Mouse (Mus musculus) forebrain, embryonic 15.5 days (tissue): ENCODE data around the gene Adamts14. TPM values are rescaled to one million over a fixed set of nuclear protein-coding genes. Genes with fewer than 3 reads are reported as not detected.

Source experiments
- ATAC-seq: fragments of 200-750 bp; cut with Nextera tagmentation; replicated peaks from 2 replicates; pipeline ENCODE4 v1.8.0; 2017; ENCODE audit warnings: mild to moderate bottlenecking, moderate TSS enrichment, moderate library complexity
- H3K27ac ChIP-seq: fragments of 300-500 bp; sonication (generic); replicated peaks from 2 replicates; pipeline ENCODE4 v1.5.1; 2015; ENCODE audit warnings: mild to moderate bottlenecking, inconsistent platforms
- H3K27me3 ChIP-seq: fragments of 300-500 bp; sonication (generic); 2 replicates; pipeline ENCODE4 v1.6.1; 2015; ENCODE audit warnings: inconsistent platforms
- H3K36me3 ChIP-seq: fragments of 300-500 bp; sonication (generic); 2 replicates; pipeline ENCODE4 v1.6.1; 2015; ENCODE audit warnings: mild to moderate bottlenecking, inconsistent platforms
- H3K4me1 ChIP-seq: fragments of 300-500 bp; sonication (generic); 2 replicates; pipeline ENCODE4 v1.6.1; 2015; ENCODE audit warnings: inconsistent platforms
- H3K4me2 ChIP-seq: fragments of 300-500 bp; sonication (generic); replicated peaks from 2 replicates; pipeline ENCODE4 v1.6.1; 2015; ENCODE audit warnings: mild to moderate bottlenecking, inconsistent platforms
- H3K4me3 ChIP-seq: fragments of 300-500 bp; sonication (generic); 2 replicates; pipeline ENCODE4 v1.5.1; 2015; ENCODE audit warnings: mild to moderate bottlenecking, inconsistent platforms
- H3K9ac ChIP-seq: fragments of 300-500 bp; sonication (generic); replicated peaks from 2 replicates; pipeline ENCODE4 v1.6.1; 2015; ENCODE audit warnings: mild to moderate bottlenecking, inconsistent platforms
- H3K9me3 ChIP-seq: fragments of 300-500 bp; sonication (generic); 2 replicates; pipeline ENCODE4 v1.6.1; 2016; ENCODE audit warnings: inconsistent platforms
- WGBS: fragments of 180-500 bp; shearing (Covaris S2); methylation state at CpG from one replicate; pipeline ENCODE4 v1.1.7; 2015; ENCODE audit warnings: mixed read lengths; 5-methylcytosine and 5-hydroxymethylcytosine counted together
- polyA plus RNA-seq: library from polyadenylated mRNA; unstranded; fragments of >200 nt; fragmentation: Nextera tagmentation; extraction: Ambion mirVana; gene quantifications from 2 replicates; pipeline ENCODE4 v1.2.1, GENCODE M21; 2015

Gene Adamts14
- polyA plus RNA-seq, 1 experiment from 2014 or later, result 0.13 TPM

DNA sequence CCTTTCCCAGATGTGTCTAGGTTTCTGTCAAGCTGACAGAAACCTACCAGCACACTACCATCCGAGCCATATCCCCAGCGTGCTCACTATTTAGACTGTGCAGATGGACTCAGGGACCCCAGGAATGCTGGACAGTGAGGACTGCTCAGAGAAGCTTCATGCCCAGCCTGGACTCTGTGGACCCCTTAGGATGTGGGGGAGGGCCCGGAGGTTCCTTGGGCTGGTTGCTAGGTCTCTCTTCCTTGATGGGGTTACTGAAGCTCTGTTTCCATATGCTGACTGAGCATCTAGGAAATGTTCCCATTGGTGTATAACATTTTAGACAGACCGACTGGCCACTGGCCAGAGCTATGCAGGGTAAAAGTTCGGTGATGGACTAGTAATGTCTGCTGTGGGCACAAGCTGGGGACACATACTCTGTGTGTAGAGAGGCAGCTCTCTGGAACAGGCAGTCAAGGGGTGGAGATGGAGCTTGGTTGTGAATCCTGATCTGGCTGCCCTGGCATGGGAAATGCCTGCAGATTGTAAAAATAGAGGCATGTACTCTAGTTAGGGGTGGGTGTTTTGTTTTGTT, 77.4 kb downstream of the Adamts14 start:
- Histone ChIP-seq H3K36me3 (no peaks in the 10 kb centered on the region), H3K9ac (no peak overlapping the region), H3K4me2 (no peak overlapping the region), H3K4me3 (no peak overlapping the region), H3K9me3 (no peaks in the 10 kb centered on the region), H3K4me1 (no peaks in the 10 kb centered on the region), H3K27ac (no peak overlapping the region), H3K27me3 (no peaks in the 10 kb centered on the region)
- ATAC-seq, result no peak
- WGBS, result 90% methylated on average over 5 of the region's 5 CpGs

GRCm38 (mm10) chr10:61195216-61195615, 78.0 kb downstream of the Adamts14 start:
- Histone ChIP-seq H3K4me2 (no peak overlapping the region), H3K36me3 (no peaks in the 10 kb centered on the region), H3K9me3 (no peaks in the 10 kb centered on the region), H3K27me3 (no peaks in the 10 kb centered on the region), H3K27ac (no peak overlapping the region), H3K9ac (no peak overlapping the region), H3K4me1 (no peaks in the 10 kb centered on the region), H3K4me3 (no peak overlapping the region)
- WGBS, result 89% methylated on average over 8 of the region's 8 CpGs
- no peak for ATAC-seq

DNA sequence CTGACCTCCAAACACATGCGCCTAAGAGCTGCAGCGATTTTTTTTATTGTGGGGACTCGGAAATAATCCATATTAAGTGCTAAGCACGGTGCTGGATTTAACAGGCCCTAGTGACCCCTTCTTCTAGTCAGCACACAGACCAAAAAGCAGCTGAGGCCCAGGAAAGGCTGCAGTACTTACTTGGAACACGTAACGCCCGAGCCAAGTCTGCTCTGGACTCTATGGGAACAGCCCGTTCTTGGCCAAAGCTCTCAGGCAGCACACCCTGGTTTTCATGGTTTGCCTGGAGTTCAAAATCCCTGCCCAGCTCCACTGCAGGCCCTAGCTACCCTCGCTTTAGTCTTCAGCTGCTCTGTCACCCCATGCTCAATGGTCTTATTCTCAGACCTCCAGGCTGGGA, 78.6 kb downstream of the Adamts14 start:
- no peaks in the 10 kb centered on the region for H3K9me3 ChIP-seq
- no peaks in the 10 kb centered on the region for H3K27me3 ChIP-seq
- H3K4me1 ChIP-seq, result no peaks in the 10 kb centered on the region
- no peaks in the 10 kb centered on the region for H3K36me3 ChIP-seq
- no peak for ATAC-seq
- H3K9ac ChIP-seq, result no peak overlapping the region
- H3K4me3 ChIP-seq, result no peak overlapping the region
- H3K27ac ChIP-seq, result no peak overlapping the region
- 85% methylated on average over 9 of the region's 9 CpGs for WGBS
- no peak overlapping the region for H3K4me2 ChIP-seq

DNA sequence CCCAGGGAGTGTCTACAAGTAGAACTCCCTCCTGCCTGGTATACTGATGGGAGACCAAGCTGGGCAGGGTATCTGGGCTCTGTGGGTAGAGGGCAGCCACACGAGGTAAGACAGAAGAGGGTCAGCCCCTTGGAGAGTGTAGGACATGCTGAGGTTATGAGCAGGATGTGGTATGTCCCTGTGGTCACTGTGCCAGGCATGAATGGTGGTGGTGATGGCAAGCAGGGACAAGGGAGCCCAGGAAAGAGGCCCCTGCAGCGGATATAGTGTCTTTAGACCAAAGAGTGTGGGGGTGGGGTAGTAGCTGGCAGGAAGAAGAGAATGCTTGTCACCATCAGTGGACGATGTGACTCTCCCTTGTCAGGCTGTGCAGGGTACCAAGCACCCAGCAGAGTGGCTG, 85.2 kb downstream of the Adamts14 start:
- H3K9ac ChIP-seq, result no peak overlapping the region

DNA sequence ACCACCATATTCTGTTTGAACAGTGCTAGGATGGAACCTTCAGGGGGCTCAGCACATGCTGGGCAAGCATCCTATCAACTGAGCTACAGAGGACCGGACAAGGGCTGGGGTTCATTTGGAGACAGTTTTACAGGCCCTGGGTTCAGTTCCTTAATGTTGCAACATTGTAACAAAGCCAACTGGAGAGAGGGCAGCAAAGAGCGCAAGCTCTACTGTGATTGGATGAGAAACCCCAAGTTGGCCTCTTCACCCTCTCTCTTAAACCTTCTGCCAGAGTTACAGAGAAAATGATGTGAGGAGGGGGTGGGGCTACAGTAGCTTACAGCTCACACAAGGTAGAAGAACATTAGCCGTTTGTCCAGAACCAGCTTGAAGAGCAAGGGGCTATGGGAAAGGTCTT, 86.2 kb downstream of the Adamts14 start:
- no peak overlapping the region for H3K4me3 ChIP-seq
- no peak overlapping the region for H3K27ac ChIP-seq
- 85% methylated on average over 3 of the region's 3 CpGs for WGBS
- no peaks in the 10 kb centered on the region for H3K4me1 ChIP-seq
- H3K27me3 ChIP-seq, result no peaks in the 10 kb centered on the region
- no peaks in the 10 kb centered on the region for H3K9me3 ChIP-seq
- no peaks in the 10 kb centered on the region for H3K36me3 ChIP-seq
- H3K9ac ChIP-seq, result no peak overlapping the region
- no peak overlapping the region for H3K4me2 ChIP-seq
- no peak for ATAC-seq

More for the DNA sequence above, 85.2 kb downstream of the Adamts14 start:
- H3K27ac ChIP-seq, result no peak overlapping the region
- no peaks in the 10 kb centered on the region for H3K4me1 ChIP-seq
- 71% methylated on average over 3 of the region's 3 CpGs for WGBS
- no peak overlapping the region for H3K4me3 ChIP-seq
- no peak overlapping the region for H3K4me2 ChIP-seq
- H3K36me3 ChIP-seq, result no peaks in the 10 kb centered on the region
- H3K9me3 ChIP-seq, result no peaks in the 10 kb centered on the region
- no peaks in the 10 kb centered on the region for H3K27me3 ChIP-seq
- ATAC-seq, result no peak

DNA sequence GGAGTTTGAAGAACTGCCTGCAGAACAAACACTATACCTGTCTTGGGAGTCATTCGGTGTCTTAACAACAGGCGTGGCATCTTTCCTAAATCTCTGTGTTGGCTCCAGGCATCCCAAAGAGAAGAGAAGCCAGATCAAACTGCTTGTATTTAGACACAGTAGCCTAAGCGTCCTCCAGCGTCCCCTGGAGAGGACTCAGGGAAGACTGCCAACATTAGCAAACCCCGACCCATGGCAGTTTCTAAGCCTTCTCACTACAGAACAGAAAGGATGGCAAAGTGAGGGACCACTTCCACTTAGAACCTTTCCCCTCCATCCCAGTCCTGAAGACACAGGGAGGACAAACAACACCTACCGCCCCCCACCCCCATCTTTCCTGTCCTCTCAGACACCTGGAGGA, 93.3 kb downstream of the Adamts14 start:
- H3K4me1 ChIP-seq, result peaks cover 6% of the 10 kb centered on the region; the same call in 1 of the 2 replicates
- no peak overlapping the region for H3K4me2 ChIP-seq
- no peak overlapping the region for H3K27ac ChIP-seq
- H3K27me3 ChIP-seq, result no peaks in the 10 kb centered on the region
- 77% methylated on average over 6 of the region's 6 CpGs for WGBS
- H3K4me3 ChIP-seq, result no peak overlapping the region
- H3K9ac ChIP-seq, result no peak overlapping the region
- H3K36me3 ChIP-seq, result no peaks in the 10 kb centered on the region
- no peak for ATAC-seq
- no peaks in the 10 kb centered on the region for H3K9me3 ChIP-seq

DNA sequence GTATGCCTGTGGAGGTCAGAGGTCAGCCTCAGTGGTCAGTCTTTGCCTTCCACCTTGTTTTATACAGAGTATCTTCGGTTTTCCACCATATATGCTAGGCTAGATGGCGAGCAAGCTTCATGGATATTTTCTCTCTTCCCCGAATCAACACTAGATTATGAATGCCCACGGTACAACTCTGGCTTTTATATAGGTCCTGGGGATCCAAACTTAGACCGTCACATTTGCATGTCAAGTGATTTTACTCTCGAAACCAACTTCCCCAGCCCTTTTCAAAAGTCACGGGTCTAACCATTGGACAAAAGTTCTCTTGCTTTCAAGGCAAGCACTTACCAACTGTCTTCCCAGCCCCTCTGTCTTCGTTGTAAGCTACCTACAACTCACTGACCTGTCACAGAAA, 94.6 kb downstream of the Adamts14 start:
- no peak overlapping the region for H3K4me2 ChIP-seq
- no peaks in the 10 kb centered on the region for H3K27me3 ChIP-seq
- 88% methylated on average over 8 of the region's 8 CpGs for WGBS
- H3K4me3 ChIP-seq, result no peak overlapping the region
- peaks cover 6% of the 10 kb centered on the region; the same call in 1 of the 2 replicates for H3K4me1 ChIP-seq
- no peak overlapping the region for H3K9ac ChIP-seq
- H3K27ac ChIP-seq, result no peak overlapping the region
- H3K9me3 ChIP-seq, result no peaks in the 10 kb centered on the region
- no peak for ATAC-seq
- no peaks in the 10 kb centered on the region for H3K36me3 ChIP-seq

DNA sequence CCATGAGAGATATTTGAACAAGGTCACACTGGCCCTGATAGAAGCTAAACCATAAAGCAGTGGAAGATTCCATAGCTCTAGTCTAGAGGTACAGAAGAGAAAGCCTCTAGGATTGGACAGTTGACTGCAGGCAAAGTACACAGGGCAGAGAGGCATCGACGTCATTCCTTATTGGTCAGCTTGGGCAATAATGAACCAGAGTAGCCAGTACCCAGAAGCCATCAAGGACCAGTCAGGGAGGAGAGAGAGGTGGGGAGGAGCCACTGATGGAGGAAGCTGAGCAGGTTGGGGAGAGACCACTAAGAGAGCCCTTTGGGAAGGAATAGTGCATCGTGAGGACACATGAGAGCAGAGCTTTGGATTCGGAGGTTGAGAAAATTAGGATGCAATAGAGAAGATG, 95.5 kb downstream of the Adamts14 start:
- no peaks in the 10 kb centered on the region for H3K9me3 ChIP-seq
- H3K27ac ChIP-seq, result no peak overlapping the region
- H3K4me2 ChIP-seq, result no peak overlapping the region
- 79% methylated on average over 4 of the region's 4 CpGs for WGBS
- no peaks in the 10 kb centered on the region for H3K27me3 ChIP-seq
- peaks cover 6% of the 10 kb centered on the region; the same call in 1 of the 2 replicates for H3K4me1 ChIP-seq
- ATAC-seq, result no peak
- no peak overlapping the region for H3K4me3 ChIP-seq
- H3K36me3 ChIP-seq, result no peaks in the 10 kb centered on the region
- no peak overlapping the region for H3K9ac ChIP-seq

DNA sequence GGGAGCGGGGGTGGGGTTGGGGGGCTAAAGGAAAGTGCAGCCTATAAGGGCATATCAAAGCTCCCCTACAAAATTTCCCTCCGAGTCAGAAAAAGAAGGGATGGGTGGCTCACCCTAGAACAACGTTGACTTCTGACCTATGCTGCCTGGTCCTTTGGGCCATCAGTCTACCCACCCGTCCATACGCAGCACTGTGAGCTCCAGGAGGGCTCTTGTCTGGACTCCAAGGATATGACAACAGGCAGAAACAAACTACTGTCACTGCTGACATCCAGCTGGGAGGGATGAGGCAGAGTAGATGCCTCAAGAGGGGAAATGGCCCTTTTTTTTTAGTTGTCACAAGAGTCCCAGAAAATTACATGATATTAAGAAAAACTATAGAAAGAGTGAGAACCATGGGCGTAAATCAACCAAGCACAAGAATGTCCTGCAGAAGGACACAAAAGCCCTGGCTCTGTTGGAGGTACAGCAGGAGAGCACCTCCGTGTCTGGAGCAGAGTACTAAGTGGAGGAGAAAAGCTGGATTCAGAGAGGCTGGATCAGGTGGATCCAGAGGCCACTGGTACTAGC, 96.9 kb downstream of the Adamts14 start:
- H3K4me1 ChIP-seq, result peaks cover 6% of the 10 kb centered on the region; the same call in 1 of the 2 replicates
- H3K9ac ChIP-seq, result no peak overlapping the region
- no peak overlapping the region for H3K27ac ChIP-seq
- H3K4me2 ChIP-seq, result no peak overlapping the region
- H3K9me3 ChIP-seq, result no peaks in the 10 kb centered on the region
- WGBS, result 45% methylated on average over 7 of the region's 7 CpGs
- no peaks in the 10 kb centered on the region for H3K27me3 ChIP-seq
- no peaks in the 10 kb centered on the region for H3K36me3 ChIP-seq
- no peak overlapping the region for H3K4me3 ChIP-seq
- ATAC-seq, result no peak

DNA sequence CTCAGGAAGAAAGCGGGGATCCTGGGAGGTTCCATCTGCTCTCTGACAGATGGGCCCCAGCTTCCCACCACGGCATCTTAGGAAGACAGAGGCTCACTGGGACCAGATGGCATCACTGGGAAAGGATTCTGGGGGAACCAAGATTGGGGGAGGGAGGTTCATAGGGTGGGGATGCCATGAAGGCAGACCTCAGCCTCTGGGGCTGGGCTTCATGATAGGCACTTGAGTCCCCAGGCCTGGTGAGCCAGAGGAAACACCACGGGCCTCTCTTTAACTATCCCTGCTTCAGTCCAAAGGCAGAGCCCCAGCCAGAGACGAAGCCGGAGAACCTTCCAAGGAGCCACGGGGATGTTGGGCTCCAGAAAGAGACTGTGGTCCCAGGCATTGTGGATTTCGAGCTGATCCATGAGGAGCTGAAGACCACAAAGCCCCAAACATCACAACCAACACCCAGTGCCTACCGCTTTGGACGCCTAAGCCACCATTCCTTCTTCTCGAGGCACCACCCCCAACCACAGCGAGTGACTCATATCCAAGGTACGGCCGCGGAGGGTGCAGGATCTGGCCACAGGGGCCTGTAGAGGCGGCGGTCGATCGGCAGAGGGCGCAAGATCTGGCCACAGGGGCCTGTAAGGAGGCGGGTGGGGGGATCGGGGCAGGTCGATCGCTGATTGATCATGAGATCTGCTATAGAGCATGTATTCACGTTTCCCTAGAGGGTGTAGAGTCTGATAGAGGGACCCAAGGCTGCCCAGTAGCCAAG, 97.6 kb downstream of the Adamts14 start:
- H3K4me3 ChIP-seq, result no peak overlapping the region
- H3K4me1 ChIP-seq, result peaks cover 6% of the 10 kb centered on the region; the same call in 1 of the 2 replicates
- no peaks in the 10 kb centered on the region for H3K9me3 ChIP-seq
- H3K9ac ChIP-seq, result no peak overlapping the region
- WGBS, result 16% methylated on average over 24 of the region's 24 CpGs
- no peak overlapping the region for H3K4me2 ChIP-seq
- no peak overlapping the region for H3K27ac ChIP-seq
- H3K27me3 ChIP-seq, result no peaks in the 10 kb centered on the region
- no peaks in the 10 kb centered on the region for H3K36me3 ChIP-seq
- ATAC-seq, result no peak

- Histone ChIP-seq H3K9me3 (no peaks in the 10 kb centered on the region), H3K4me1 (peaks cover 6% of the 10 kb centered on the region; the same call in 1 of the 2 replicates), H3K36me3 (no peaks in the 10 kb centered on the region), H3K27me3 (no peaks in the 10 kb centered on the region), H3K4me3 (no peak overlapping the region), H3K27ac (no peak overlapping the region), H3K4me2 (no peak overlapping the region), H3K9ac (no peak overlapping the region)
- no peak for ATAC-seq
- 46% methylated on average over 13 of the region's 13 CpGs for WGBS
These were observed 98.4 kb downstream of the Adamts14 start for GRCm38 (mm10) chr10:61174711-61175441.

DNA sequence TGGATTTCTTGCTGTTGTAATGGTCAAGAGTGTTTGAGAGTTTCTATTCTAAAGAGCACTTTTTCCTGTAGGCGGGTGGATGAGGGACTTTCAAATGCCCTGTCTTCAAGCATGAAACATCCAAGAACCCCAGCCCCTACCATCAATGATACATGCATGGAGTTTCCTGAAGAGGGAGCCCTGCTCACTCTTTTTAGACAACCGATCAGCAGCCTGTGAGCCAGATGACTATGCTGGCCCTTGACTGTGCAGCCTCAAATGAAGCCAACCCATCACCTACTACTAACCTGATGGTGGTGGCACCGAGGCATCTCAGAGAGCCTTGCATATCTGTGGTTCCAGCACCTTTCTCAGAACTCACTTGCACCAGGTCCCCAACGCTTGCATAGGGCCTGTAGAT, 100.7 kb downstream of the Adamts14 start:
- 86% methylated on average over 4 of the region's 4 CpGs for WGBS
- H3K9me3 ChIP-seq, result no peaks in the 10 kb centered on the region
- H3K36me3 ChIP-seq, result no peaks in the 10 kb centered on the region
- H3K4me3 ChIP-seq, result no peak overlapping the region
- no peak overlapping the region for H3K4me2 ChIP-seq
- ATAC-seq, result no peak
- no peak overlapping the region for H3K9ac ChIP-seq
- no peak overlapping the region for H3K27ac ChIP-seq
- H3K27me3 ChIP-seq, result no peaks in the 10 kb centered on the region
- peaks cover 6% of the 10 kb centered on the region; the same call in 1 of the 2 replicates for H3K4me1 ChIP-seq
